Mouse (Mus musculus): Measurements from ENCODE around the gene Mmd. TPM values are rescaled to one million over a fixed set of nuclear protein-coding genes. Genes with fewer than 3 reads are reported as not detected.

Gene Mmd
- total and polyA plus RNA-seq, 2 experiments from 2014 or later: 58.7 to 62.6 TPM

DNA sequence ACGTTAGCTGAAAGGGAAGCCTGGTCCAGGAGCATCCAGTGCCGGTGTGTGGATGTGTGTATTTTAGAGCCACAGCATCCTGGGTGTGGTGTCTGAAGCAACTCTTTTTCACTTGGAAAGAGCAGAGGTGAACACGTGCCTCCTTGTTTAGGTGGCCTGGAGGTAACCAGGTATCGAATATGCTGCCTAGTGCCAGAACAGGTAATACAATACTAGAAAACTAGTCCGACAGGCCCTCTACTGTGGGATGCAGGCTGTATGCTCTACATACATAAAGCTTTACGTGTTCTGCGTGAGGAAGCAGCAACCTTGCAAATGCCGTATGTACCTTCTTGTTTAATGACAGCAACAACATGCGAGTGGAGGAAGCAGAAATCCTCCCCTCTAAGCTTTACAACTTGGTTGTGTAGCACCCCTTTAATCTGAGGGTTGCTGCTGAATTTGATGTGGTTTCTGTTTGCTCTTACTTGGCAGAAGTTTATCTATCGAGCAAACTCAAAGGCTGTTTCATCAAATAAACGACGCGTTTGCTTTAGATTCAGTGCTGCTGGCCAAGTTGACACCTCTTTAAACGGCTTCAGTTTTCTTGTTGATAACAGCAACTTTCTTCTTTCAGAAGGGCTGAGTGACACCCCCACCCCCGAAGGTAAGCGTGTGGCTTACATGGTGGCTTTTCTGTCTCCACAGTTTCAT is 7.7 kb downstream of the Mmd start:
- Histone ChIP-seq H3K4me1 (ENCODE audit: control insufficient read depth, insufficient read depth) (peaks cover 58% of the 10 kb centered on the region), H3K9me3 (replicated peaks; ENCODE audit: control insufficient read depth, low read length) (no peaks in the 10 kb centered on the region), H3K4me3 (ENCODE audit: low read depth, low read length) (no peak overlapping the region), H3K27me3 (ENCODE audit: control insufficient read depth, insufficient read depth, low read length) (no peaks in the 10 kb centered on the region), H3K36me3 (replicated peaks; ENCODE audit: control insufficient read depth, insufficient read depth, low read length) (peaks cover 45% of the 10 kb centered on the region), H3K27ac (ENCODE audit: low read depth) (peak overlapping the region; percentile 98), H3K9ac (replicated peaks; ENCODE audit: low read depth, low read length) (0 out of 2 replicates have a peak overlapping the region, but pooled peaks have one; percentile 8), H3K4me2 (ENCODE audit: low read depth, low read length) (no peak overlapping the region)
- DNase-seq (ENCODE audit: low spot score): no peak
- WGBS: 66% methylated on average over 16 of the region's 16 CpGs
- ATAC-seq (ENCODE audit: insufficient read depth, low read depth): no peak
- TF ChIP-seq EP300 (IDR thresholded peaks at IDR 0.05; ENCODE audit: low read depth) (no peak), CTCF (IDR thresholded peaks at IDR 0.05; ENCODE audit: low read depth) (no peak)

GRCm38 (mm10) chr11:90258321-90258927 is 9.2 kb downstream of the Mmd start:
- no peak for ATAC-seq (ENCODE audit: insufficient read depth, low read depth)

GRCm38 (mm10) chr11:90259071-90259470 is 9.8 kb downstream of the Mmd start:
- H3K27ac ChIP-seq (ENCODE audit: low read depth): peak overlapping the region; percentile 32; the same call in 1 of the 2 replicates
- no peak for DNase-seq (ENCODE audit: low spot score)
- TF ChIP-seq EP300 (IDR thresholded peaks at IDR 0.05; ENCODE audit: low read depth) (no peak), CTCF (IDR thresholded peaks at IDR 0.05; ENCODE audit: low read depth) (no peak)
- no peaks in the 10 kb centered on the region for H3K9me3 ChIP-seq (replicated peaks; ENCODE audit: control insufficient read depth, low read length)
- no peaks in the 10 kb centered on the region for H3K27me3 ChIP-seq (ENCODE audit: control insufficient read depth, insufficient read depth, low read length)
- H3K4me3 ChIP-seq (ENCODE audit: low read depth, low read length): no peak overlapping the region
- H3K4me1 ChIP-seq (ENCODE audit: control insufficient read depth, insufficient read depth): peaks cover 40% of the 10 kb centered on the region
- no peak overlapping the region for H3K4me2 ChIP-seq (ENCODE audit: low read depth, low read length)
- peaks cover 64% of the 10 kb centered on the region for H3K36me3 ChIP-seq (replicated peaks; ENCODE audit: control insufficient read depth, insufficient read depth, low read length)
- WGBS: 36% methylated on average over 4 of the region's 4 CpGs
- no peak overlapping the region for H3K9ac ChIP-seq (replicated peaks; ENCODE audit: low read depth, low read length)
- ATAC-seq (ENCODE audit: insufficient read depth, low read depth): no peak

More at GRCm38 (mm10) chr11:90258321-90258927, 9.2 kb downstream of the Mmd start:
- H3K4me3 ChIP-seq (ENCODE audit: low read depth, low read length): no peak overlapping the region
- no peaks in the 10 kb centered on the region for H3K27me3 ChIP-seq (ENCODE audit: control insufficient read depth, insufficient read depth, low read length)
- WGBS: 32% methylated on average over 10 of the region's 10 CpGs
- no peak for DNase-seq (ENCODE audit: low spot score)
- H3K36me3 ChIP-seq (replicated peaks; ENCODE audit: control insufficient read depth, insufficient read depth, low read length): peaks cover 59% of the 10 kb centered on the region
- 0 out of 2 replicates have a peak overlapping the region, but pooled peaks have one; percentile 8 for H3K4me2 ChIP-seq (ENCODE audit: low read depth, low read length)
- no peaks in the 10 kb centered on the region for H3K9me3 ChIP-seq (replicated peaks; ENCODE audit: control insufficient read depth, low read length)
- no peak for TF ChIP-seq CTCF (IDR thresholded peaks at IDR 0.05; ENCODE audit: low read depth)
- no peak for TF ChIP-seq EP300 (IDR thresholded peaks at IDR 0.05; ENCODE audit: low read depth)
- H3K4me1 ChIP-seq (ENCODE audit: control insufficient read depth, insufficient read depth): peaks cover 45% of the 10 kb centered on the region
- no peak overlapping the region for H3K9ac ChIP-seq (replicated peaks; ENCODE audit: low read depth, low read length)
- H3K27ac ChIP-seq (ENCODE audit: low read depth): 0 out of 2 replicates have a peak overlapping the region, but pooled peaks have one; percentile 98

DNA sequence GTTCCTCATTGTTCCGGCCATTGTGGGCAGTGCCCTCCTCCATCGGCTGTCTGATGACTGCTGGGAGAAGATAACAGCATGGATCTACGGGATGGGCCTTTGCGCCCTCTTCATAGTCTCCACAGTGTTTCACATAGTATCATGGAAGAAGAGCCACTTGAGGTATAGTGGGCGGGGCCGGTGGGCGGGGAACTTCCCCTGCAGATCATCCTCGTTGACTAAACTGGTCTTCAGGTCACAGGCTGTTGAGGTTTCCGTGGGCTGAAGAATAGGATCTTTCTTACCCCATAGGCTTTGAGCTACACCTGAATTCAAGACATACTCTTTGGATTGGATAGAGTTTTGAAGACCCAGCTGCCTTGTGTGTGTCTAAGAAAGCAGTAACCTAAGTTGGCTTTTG is 10.6 kb downstream of the Mmd start:
- ATAC-seq (ENCODE audit: insufficient read depth, low read depth): no peak
- Histone ChIP-seq H3K9ac (replicated peaks; ENCODE audit: low read depth, low read length) (no peak overlapping the region), H3K27ac (ENCODE audit: low read depth) (no peak overlapping the region), H3K27me3 (ENCODE audit: control insufficient read depth, insufficient read depth, low read length) (no peaks in the 10 kb centered on the region), H3K9me3 (replicated peaks; ENCODE audit: control insufficient read depth, low read length) (no peaks in the 10 kb centered on the region), H3K4me2 (ENCODE audit: low read depth, low read length) (no peak overlapping the region), H3K4me3 (ENCODE audit: low read depth, low read length) (no peak overlapping the region), H3K4me1 (ENCODE audit: control insufficient read depth, insufficient read depth) (peaks cover 38% of the 10 kb centered on the region), H3K36me3 (replicated peaks; ENCODE audit: control insufficient read depth, insufficient read depth, low read length) (peaks cover 72% of the 10 kb centered on the region)
- no peak for DNase-seq (ENCODE audit: low spot score)
- TF ChIP-seq EP300 (IDR thresholded peaks at IDR 0.05; ENCODE audit: low read depth): no peak
- TF ChIP-seq CTCF (IDR thresholded peaks at IDR 0.05; ENCODE audit: low read depth): no peak
- 80% methylated on average over 9 of the region's 9 CpGs for WGBS

DNA sequence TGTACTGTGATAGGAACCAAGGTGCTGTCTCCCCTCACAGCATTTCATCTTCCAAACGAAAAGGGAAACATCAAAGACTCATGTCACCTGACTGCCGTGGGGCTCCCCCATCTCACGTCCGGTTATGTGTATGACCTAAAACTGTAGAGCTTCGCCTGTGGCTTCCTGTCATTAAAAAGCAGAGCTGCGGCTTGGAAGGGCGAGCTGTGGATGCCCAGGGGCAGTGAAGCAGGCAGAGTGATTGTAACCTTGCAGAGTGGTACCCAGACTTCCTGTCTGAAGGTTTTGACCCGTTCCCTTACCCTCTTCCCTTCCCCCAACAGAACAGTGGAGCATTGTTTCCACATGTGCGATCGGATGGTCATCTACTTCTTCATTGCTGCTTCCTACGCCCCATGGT is 14.9 kb downstream of the Mmd start:
- Histone ChIP-seq H3K4me1 (ENCODE audit: control insufficient read depth, insufficient read depth) (peaks cover 8% of the 10 kb centered on the region; the same call in 1 of the 2 replicates), H3K27me3 (ENCODE audit: control insufficient read depth, insufficient read depth, low read length) (no peaks in the 10 kb centered on the region), H3K4me3 (ENCODE audit: low read depth, low read length) (no peak overlapping the region), H3K9ac (replicated peaks; ENCODE audit: low read depth, low read length) (no peak overlapping the region), H3K9me3 (replicated peaks; ENCODE audit: control insufficient read depth, low read length) (no peaks in the 10 kb centered on the region), H3K27ac (ENCODE audit: low read depth) (no peak overlapping the region), H3K36me3 (replicated peaks; ENCODE audit: control insufficient read depth, insufficient read depth, low read length) (peaks cover 86% of the 10 kb centered on the region), H3K4me2 (ENCODE audit: low read depth, low read length) (no peak overlapping the region)
- TF ChIP-seq CTCF (IDR thresholded peaks at IDR 0.05; ENCODE audit: low read depth) (no peak), EP300 (IDR thresholded peaks at IDR 0.05; ENCODE audit: low read depth) (no peak)
- DNase-seq (ENCODE audit: low spot score): no peak
- ATAC-seq (ENCODE audit: insufficient read depth, low read depth): no peak
- 79% methylated on average over 11 of the region's 11 CpGs for WGBS
